Mouse (Mus musculus) gastrocnemius, postnatal 25 days (tissue): ENCODE data around the gene Sbsn. TPM values are rescaled to one million over a fixed set of nuclear protein-coding genes. Genes with fewer than 3 reads are reported as not detected.

Source experiments
- total RNA-seq, 2 experiments: library from RNA; stranded (reverse); gene quantifications; 1 replicate in 1 of 2; 2 replicates in 1 of 2; pipeline ENCODE4 v1.2.3; 2021

The Sbsn gene
- total RNA-seq, 2 experiments from 2014 or later, result 2.3 to 5.6 TPM

Other genes starting within 250 kb of the Sbsn start
- gene Arhgap33, start 216.4 kb upstream of the Sbsn start, total RNA-seq, result 1 to 10 TPM in 1 of 2 experiments, under 1 TPM in 1; 0.74 to 1.1 TPM
- gene Hspb6, start 199.3 kb upstream of the Sbsn start, total RNA-seq, result 1,000 to 10,000 TPM; 1,175 to 3,096 TPM
- gene Proser3, start 199.2 kb upstream of the Sbsn start, total RNA-seq, result 1 to 10 TPM; 3.0 to 6.4 TPM
- gene Lin37, start 191.6 kb upstream of the Sbsn start, total RNA-seq, result 10 to 100 TPM in 1 of 2 experiments, 1 to 10 TPM in 1; 8.4 to 10.3 TPM
- gene U2af1l4, start 188.2 kb upstream of the Sbsn start, total RNA-seq, result 10 to 100 TPM; 54.1 to 55.6 TPM
- 1 to 10 TPM; 1.6 to 2.2 TPM for gene Gm49396, start 188.1 kb upstream of the Sbsn start, total RNA-seq
- gene Psenen, start 187.8 kb upstream of the Sbsn start, total RNA-seq, result 10 to 100 TPM; 91.2 to 92.1 TPM
- under 1 TPM; 0.46 to 0.75 TPM for gene Igflr1, start 186.0 kb upstream of the Sbsn start, total RNA-seq
- gene Kmt2b, start 162.7 kb upstream of the Sbsn start, total RNA-seq, result 10 to 100 TPM; 12.3 to 14.0 TPM
- gene Zbtb32, start 152.6 kb upstream of the Sbsn start, total RNA-seq, result not detected
- not detected for gene Upk1a, start 138.6 kb upstream of the Sbsn start, total RNA-seq
- gene Cox6b1, start 125.3 kb upstream of the Sbsn start, total RNA-seq, result 1,000 to 10,000 TPM; 1,459 to 1,684 TPM
- gene Etv2, start 115.6 kb upstream of the Sbsn start, total RNA-seq, result not detected
- 10 to 100 TPM; 37.2 to 40.1 TPM for gene Rbm42, start 101.2 kb upstream of the Sbsn start, total RNA-seq
- gene Haus5, start 86.5 kb upstream of the Sbsn start, total RNA-seq, result 1 to 10 TPM; 3.5 to 5.1 TPM
- 1 to 10 TPM; 2.3 to 3.4 TPM for gene Pmis2, start 79.9 kb upstream of the Sbsn start, total RNA-seq
- gene 2200002J24Rik, start 52.5 kb upstream of the Sbsn start, total RNA-seq, result not detected
- under 1 TPM; 0.33 to 0.75 TPM for gene Atp4a, start 39.3 kb upstream of the Sbsn start, total RNA-seq
- 100 to 1,000 TPM; 283 to 405 TPM for gene Tmem147, start 21.9 kb upstream of the Sbsn start, total RNA-seq
- gene Gapdhs, start 7.8 kb upstream of the Sbsn start, total RNA-seq, result not detected
- gene Dmkn, start 12.3 kb downstream of the Sbsn start, total RNA-seq, result under 1 TPM; 0.43 to 0.51 TPM
- 1 to 10 TPM in 1 of 2 experiments, under 1 TPM in 1; 0.97 to 2.8 TPM for gene Krtdap, start 36.4 kb downstream of the Sbsn start, total RNA-seq
- 1 to 10 TPM in 1 of 2 experiments, not detected in 1; 2.4 TPM for gene Ffar2, start 72.3 kb downstream of the Sbsn start, total RNA-seq
- not detected for gene Ffar3, start 104.7 kb downstream of the Sbsn start, total RNA-seq
- not detected for gene Ffar1, start 110.1 kb downstream of the Sbsn start, total RNA-seq
- under 1 TPM; 0.13 to 0.23 TPM for gene Cd22, start 128.9 kb downstream of the Sbsn start, total RNA-seq
- 1 to 10 TPM; 1.1 to 1.8 TPM for gene Mag, start 163.4 kb downstream of the Sbsn start, total RNA-seq
- not detected for gene Hamp2, start 173.2 kb downstream of the Sbsn start, total RNA-seq
- gene Hamp, start 192.6 kb downstream of the Sbsn start, total RNA-seq, result not detected
- gene Usf2, start 205.3 kb downstream of the Sbsn start, total RNA-seq, result 10 to 100 TPM; 69.6 to 85.0 TPM
- 1 to 10 TPM in 1 of 2 experiments, under 1 TPM in 1; 0.69 to 1.1 TPM for gene Lsr, start 222.0 kb downstream of the Sbsn start, total RNA-seq
- gene Fam187b, start 222.3 kb downstream of the Sbsn start, total RNA-seq, result not detected